Mouse (Mus musculus): ENCODE measurements around the gene Tbc1d17. TPM values are rescaled to one million over a fixed set of nuclear protein-coding genes. Genes with fewer than 3 reads are reported as not detected.

Tbc1d17 gene
- polyA plus RNA-seq, 1 experiment from 2014 or later: 69.3 TPM

- H3K4me1 ChIP-seq (ENCODE audit: control insufficient read depth, insufficient read depth, low read length): peaks cover 5% of the 10 kb centered on the region
- ATAC-seq (ENCODE audit: insufficient read depth, low FRiP score, low TSS enrichment) (no peak), DNase-seq (ENCODE audit: low spot score) (no peak)
- no peak overlapping the region for H3K27ac ChIP-seq (ENCODE audit: low read depth, low read length)
- no peak overlapping the region for H3K4me3 ChIP-seq (ENCODE audit: low read depth, low read length)
- H3K27me3 ChIP-seq (ENCODE audit: control insufficient read depth, insufficient read depth, low read length): no peaks in the 10 kb centered on the region
- H3K36me3 ChIP-seq (ENCODE audit: control insufficient read depth, insufficient read depth, low read length): 0 out of 2 replicates have a peak, but pooled peaks cover 3% of the 10 kb centered on the region
- no peak overlapping the region for H3K9ac ChIP-seq (ENCODE audit: low read length)
- no peak overlapping the region for H3K4me2 ChIP-seq (ENCODE audit: low read depth)
- no peaks in the 10 kb centered on the region for H3K9me3 ChIP-seq (ENCODE audit: control insufficient read depth, low read length)
- 89% methylated on average over 7 of the region's 7 CpGs for WGBS
These were observed 37.9 kb downstream of the Tbc1d17 start for GRCm38 (mm10) chr7:44810819-44811557.

GRCm38 (mm10) chr7:44810365-44810764 lies 38.5 kb downstream of the Tbc1d17 start:
- 79% methylated on average over 4 of the region's 4 CpGs for WGBS
- 0 out of 2 replicates have a peak, but pooled peaks cover 3% of the 10 kb centered on the region for H3K36me3 ChIP-seq (ENCODE audit: control insufficient read depth, insufficient read depth, low read length)
- DNase-seq (ENCODE audit: low spot score) (no peak), ATAC-seq (ENCODE audit: insufficient read depth, low FRiP score, low TSS enrichment) (no peak)
- H3K27ac ChIP-seq (ENCODE audit: low read depth, low read length): no peak overlapping the region
- H3K27me3 ChIP-seq (ENCODE audit: control insufficient read depth, insufficient read depth, low read length): no peaks in the 10 kb centered on the region
- H3K9ac ChIP-seq (ENCODE audit: low read length): no peak overlapping the region
- H3K4me3 ChIP-seq (ENCODE audit: low read depth, low read length): no peak overlapping the region
- H3K4me1 ChIP-seq (ENCODE audit: control insufficient read depth, insufficient read depth, low read length): peaks cover 5% of the 10 kb centered on the region
- no peak overlapping the region for H3K4me2 ChIP-seq (ENCODE audit: low read depth)
- no peaks in the 10 kb centered on the region for H3K9me3 ChIP-seq (ENCODE audit: control insufficient read depth, low read length)

- Histone ChIP-seq H3K9me3 (ENCODE audit: control insufficient read depth, low read length) (no peaks in the 10 kb centered on the region), H3K4me2 (ENCODE audit: low read depth) (no peak overlapping the region), H3K27ac (ENCODE audit: low read depth, low read length) (no peak overlapping the region), H3K4me3 (ENCODE audit: low read depth, low read length) (no peak overlapping the region), H3K27me3 (ENCODE audit: control insufficient read depth, insufficient read depth, low read length) (no peaks in the 10 kb centered on the region), H3K36me3 (ENCODE audit: control insufficient read depth, insufficient read depth, low read length) (0 out of 2 replicates have a peak, but pooled peaks cover 3% of the 10 kb centered on the region), H3K4me1 (ENCODE audit: control insufficient read depth, insufficient read depth, low read length) (no peaks in the 10 kb centered on the region), H3K9ac (ENCODE audit: low read length) (no peak overlapping the region)
- ATAC-seq (ENCODE audit: insufficient read depth, low FRiP score, low TSS enrichment) (no peak), DNase-seq (ENCODE audit: low spot score) (no peak)
- WGBS: 95% methylated on average over 3 of the region's 3 CpGs
These were observed 39.4 kb downstream of the Tbc1d17 start for GRCm38 (mm10) chr7:44809466-44809865.

GRCm38 (mm10) chr7:44808927-44809326 lies 40.0 kb downstream of the Tbc1d17 start:
- no peaks in the 10 kb centered on the region for H3K27me3 ChIP-seq (ENCODE audit: control insufficient read depth, insufficient read depth, low read length)
- ATAC-seq (ENCODE audit: insufficient read depth, low FRiP score, low TSS enrichment): no peak
- 0 out of 2 replicates have a peak, but pooled peaks cover 3% of the 10 kb centered on the region for H3K36me3 ChIP-seq (ENCODE audit: control insufficient read depth, insufficient read depth, low read length)

GRCm38 (mm10) chr7:44792781-44793180 lies 56.1 kb downstream of the Tbc1d17 start:
- no peaks in the 10 kb centered on the region for H3K27me3 ChIP-seq (ENCODE audit: control insufficient read depth, insufficient read depth, low read length)
- 84% methylated on average over 6 of the region's 6 CpGs for WGBS
- no peaks in the 10 kb centered on the region for H3K36me3 ChIP-seq (ENCODE audit: control insufficient read depth, insufficient read depth, low read length)
- no peak overlapping the region for H3K4me3 ChIP-seq (ENCODE audit: low read depth, low read length)
- DNase-seq (ENCODE audit: low spot score) (no peak), ATAC-seq (ENCODE audit: insufficient read depth, low FRiP score, low TSS enrichment) (no peak)
- H3K9ac ChIP-seq (ENCODE audit: low read length): no peak overlapping the region
- no peaks in the 10 kb centered on the region for H3K4me1 ChIP-seq (ENCODE audit: control insufficient read depth, insufficient read depth, low read length)
- H3K27ac ChIP-seq (ENCODE audit: low read depth, low read length): no peak overlapping the region
- H3K4me2 ChIP-seq (ENCODE audit: low read depth): no peak overlapping the region
- H3K9me3 ChIP-seq (ENCODE audit: control insufficient read depth, low read length): peaks cover 3% of the 10 kb centered on the region; the same call in 1 of the 2 replicates

More at GRCm38 (mm10) chr7:44808927-44809326, 40.0 kb downstream of the Tbc1d17 start:
- H3K4me1 ChIP-seq (ENCODE audit: control insufficient read depth, insufficient read depth, low read length): no peaks in the 10 kb centered on the region
- H3K9ac ChIP-seq (ENCODE audit: low read length): no peak overlapping the region
- no peak overlapping the region for H3K27ac ChIP-seq (ENCODE audit: low read depth, low read length)
- H3K4me3 ChIP-seq (ENCODE audit: low read depth, low read length): no peak overlapping the region
- H3K9me3 ChIP-seq (ENCODE audit: control insufficient read depth, low read length): no peaks in the 10 kb centered on the region
- WGBS: 85% methylated on average over 2 of the region's 2 CpGs
- H3K4me2 ChIP-seq (ENCODE audit: low read depth): no peak overlapping the region
- DNase-seq (ENCODE audit: low spot score): no peak

GRCm38 (mm10) chr7:44790066-44790465 lies 58.8 kb downstream of the Tbc1d17 start:
- H3K4me3 ChIP-seq (ENCODE audit: low read depth, low read length): no peak overlapping the region
- H3K4me2 ChIP-seq (ENCODE audit: low read depth): no peak overlapping the region
- H3K36me3 ChIP-seq (ENCODE audit: control insufficient read depth, insufficient read depth, low read length): no peaks in the 10 kb centered on the region
- 69% methylated on average over 4 of the region's 4 CpGs for WGBS
- ATAC-seq (ENCODE audit: insufficient read depth, low FRiP score, low TSS enrichment) (no peak), DNase-seq (ENCODE audit: low spot score) (no peak)
- H3K9ac ChIP-seq (ENCODE audit: low read length): no peak overlapping the region
- H3K9me3 ChIP-seq (ENCODE audit: control insufficient read depth, low read length): peaks cover 3% of the 10 kb centered on the region; the same call in 1 of the 2 replicates
- no peaks in the 10 kb centered on the region for H3K4me1 ChIP-seq (ENCODE audit: control insufficient read depth, insufficient read depth, low read length)
- no peak overlapping the region for H3K27ac ChIP-seq (ENCODE audit: low read depth, low read length)
- no peaks in the 10 kb centered on the region for H3K27me3 ChIP-seq (ENCODE audit: control insufficient read depth, insufficient read depth, low read length)

GRCm38 (mm10) chr7:44789531-44789930 lies 59.3 kb downstream of the Tbc1d17 start:
- ATAC-seq (ENCODE audit: insufficient read depth, low FRiP score, low TSS enrichment): no peak
- Histone ChIP-seq H3K4me3 (ENCODE audit: low read depth, low read length) (no peak overlapping the region), H3K9ac (ENCODE audit: low read length) (no peak overlapping the region), H3K36me3 (ENCODE audit: control insufficient read depth, insufficient read depth, low read length) (no peaks in the 10 kb centered on the region), H3K9me3 (ENCODE audit: control insufficient read depth, low read length) (no peaks in the 10 kb centered on the region), H3K27ac (ENCODE audit: low read depth, low read length) (no peak overlapping the region), H3K4me2 (ENCODE audit: low read depth) (no peak overlapping the region), H3K4me1 (ENCODE audit: control insufficient read depth, insufficient read depth, low read length) (no peaks in the 10 kb centered on the region), H3K27me3 (ENCODE audit: control insufficient read depth, insufficient read depth, low read length) (no peaks in the 10 kb centered on the region)
- DNase-seq (ENCODE audit: low spot score): no peak
- 63% methylated on average over 3 of the region's 3 CpGs for WGBS
